Mouse (Mus musculus) stomach, embryonic 16.5 days (tissue): ENCODE data around the gene Trarg1. TPM values are rescaled to one million over a fixed set of nuclear protein-coding genes. Genes with fewer than 3 reads are reported as not detected.

ENCODE experiments used
- ATAC-seq: fragments of 200-750 bp; cut with Nextera tagmentation; 2 replicates; pipeline ENCODE4 v1.8.0; 2017; ENCODE audit warnings: moderate number of reproducible peaks, moderate TSS enrichment; ENCODE audit not compliant: insufficient read depth, low FRiP score
- H3K27ac ChIP-seq: fragments of 300-500 bp; sonication (generic); 2 replicates; pipeline ENCODE4 v1.5.1; 2014; ENCODE audit warnings: low read length
- H3K27me3 ChIP-seq: fragments of 300-500 bp; sonication (generic); 2 replicates; pipeline ENCODE4 v1.6.1; 2014; ENCODE audit warnings: low read length, control low read depth, mixed read lengths; ENCODE audit not compliant: control insufficient read depth, insufficient read depth
- H3K36me3 ChIP-seq: fragments of 300-500 bp; sonication (generic); 2 replicates; pipeline ENCODE4 v1.6.1; 2014; ENCODE audit warnings: low read length; ENCODE audit not compliant: control insufficient read depth, insufficient read depth
- H3K4me1 ChIP-seq: fragments of 300-500 bp; sonication (generic); 2 replicates; pipeline ENCODE4 v1.6.1; 2014; ENCODE audit warnings: low read length, control low read depth, mixed read lengths; ENCODE audit not compliant: control insufficient read depth, insufficient read depth
- H3K4me2 ChIP-seq: fragments of 300-500 bp; sonication (generic); 2 replicates; pipeline ENCODE4 v1.6.1; 2014; ENCODE audit warnings: low read depth, low read length, mixed read lengths
- H3K4me3 ChIP-seq: fragments of 300-500 bp; sonication (generic); replicated peaks from 2 replicates; pipeline ENCODE4 v1.5.1; 2014; ENCODE audit warnings: mild to moderate bottlenecking, low read length
- H3K9ac ChIP-seq: fragments of 300-500 bp; sonication (generic); 2 replicates; pipeline ENCODE4 v1.6.1; 2014; ENCODE audit warnings: low read length
- H3K9me3 ChIP-seq: fragments of 300-500 bp; sonication (generic); replicated peaks from 2 replicates; pipeline ENCODE4 v1.6.1; 2016; ENCODE audit warnings: low read length, control low read depth; ENCODE audit not compliant: control insufficient read depth
- WGBS: fragments of 180-500 bp; shearing (Covaris S2); extraction: QIAGEN DNeasy Blood & Tissue Kit; methylation state at CpG from one replicate; pipeline ENCODE4 v1.1.7; 2014; 5-methylcytosine and 5-hydroxymethylcytosine counted together
- polyA plus RNA-seq: library from polyadenylated mRNA; unstranded; fragments of >200 nt; fragmentation: Nextera tagmentation; extraction: Ambion mirVana; gene quantifications from 2 replicates; pipeline ENCODE4 v1.2.1, GENCODE M21; 2015

The Trarg1 gene
- polyA plus RNA-seq, 1 experiment from 2014 or later: 0.75 TPM

DNA sequence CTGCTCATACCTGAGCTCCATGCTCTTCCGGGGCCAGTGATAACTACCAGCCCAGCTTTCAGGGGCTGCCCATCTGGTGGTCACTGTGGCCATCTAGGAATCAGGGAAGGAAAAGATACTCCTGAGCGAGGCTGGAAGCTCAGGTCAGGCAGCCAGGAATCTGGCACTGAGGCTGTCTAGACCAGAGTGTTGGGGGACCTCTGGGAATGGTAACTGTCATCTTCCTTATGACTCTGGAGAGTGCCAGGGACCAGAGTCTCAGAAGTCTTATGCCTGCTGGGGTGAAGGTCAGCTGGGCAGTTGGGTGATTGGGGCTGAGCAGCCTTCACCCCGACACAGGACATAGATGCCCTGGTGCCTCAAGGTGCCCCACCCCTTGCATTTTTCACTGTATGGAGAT, 28.0 kb downstream of the Trarg1 start:
- H3K36me3 ChIP-seq: no peaks in the 10 kb centered on the region
- 81% methylated on average over 3 of the region's 3 CpGs for WGBS

DNA sequence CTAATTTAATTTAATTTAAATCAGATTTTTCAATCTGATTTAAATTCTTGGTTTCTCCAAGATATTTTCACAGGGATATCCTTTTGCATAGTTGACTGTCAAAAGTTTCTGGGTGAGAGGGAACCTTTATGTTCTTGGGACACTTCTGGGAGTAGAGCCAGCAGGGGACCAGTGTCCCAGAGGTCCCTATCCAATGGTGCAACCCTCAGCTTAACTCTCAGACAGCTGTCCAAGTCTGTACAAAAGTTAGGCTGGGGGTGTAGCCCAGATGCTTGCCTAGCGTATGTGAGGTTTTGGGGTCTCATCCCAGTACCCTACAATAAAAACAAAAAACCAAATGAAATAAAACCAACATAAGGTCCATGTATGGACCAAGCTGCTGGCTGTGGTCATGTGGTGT, 28.5 kb downstream of the Trarg1 start:
- ATAC-seq: no peak
- no peak overlapping the region for H3K27ac ChIP-seq
- 0 out of 2 replicates have a peak, but pooled peaks cover 5% of the 10 kb centered on the region for H3K4me1 ChIP-seq
- WGBS: 68% methylated on average over 1 of the region's 1 CpGs
- H3K9ac ChIP-seq: no peak overlapping the region
- H3K4me2 ChIP-seq: no peak overlapping the region
- H3K4me3 ChIP-seq: no peak overlapping the region
- no peaks in the 10 kb centered on the region for H3K36me3 ChIP-seq
- no peaks in the 10 kb centered on the region for H3K9me3 ChIP-seq
- no peaks in the 10 kb centered on the region for H3K27me3 ChIP-seq

More for the DNA sequence above, 28.0 kb downstream of the Trarg1 start:
- H3K27ac ChIP-seq: no peak overlapping the region
- ATAC-seq: no peak
- no peak overlapping the region for H3K4me2 ChIP-seq
- H3K27me3 ChIP-seq: no peaks in the 10 kb centered on the region
- 0 out of 2 replicates have a peak, but pooled peaks cover 5% of the 10 kb centered on the region for H3K4me1 ChIP-seq
- H3K4me3 ChIP-seq: no peak overlapping the region
- no peak overlapping the region for H3K9ac ChIP-seq
- H3K9me3 ChIP-seq: no peaks in the 10 kb centered on the region

DNA sequence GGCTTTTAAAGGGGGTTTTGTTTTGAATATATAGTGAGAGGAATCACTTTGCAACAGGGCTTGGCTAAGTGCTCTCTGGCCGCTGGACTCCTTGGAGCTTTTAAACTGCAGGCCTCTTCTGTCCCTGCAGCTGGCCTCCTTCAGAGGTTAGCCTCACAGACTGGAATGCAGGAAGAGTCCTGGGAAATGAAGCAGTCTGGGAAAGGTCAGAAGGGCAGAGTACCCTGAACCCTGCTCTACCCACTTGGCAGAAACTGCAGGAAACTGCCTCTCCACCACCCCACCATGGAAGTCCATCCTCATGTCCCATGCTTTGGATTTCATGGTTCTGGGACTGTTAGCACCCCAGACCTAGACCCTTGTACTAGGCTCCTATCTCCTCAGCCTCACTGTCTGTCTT, 29.3 kb downstream of the Trarg1 start:
- 17% methylated on average over 1 of the region's 1 CpGs for WGBS
- no peak for ATAC-seq
- H3K27me3 ChIP-seq: no peaks in the 10 kb centered on the region

DNA sequence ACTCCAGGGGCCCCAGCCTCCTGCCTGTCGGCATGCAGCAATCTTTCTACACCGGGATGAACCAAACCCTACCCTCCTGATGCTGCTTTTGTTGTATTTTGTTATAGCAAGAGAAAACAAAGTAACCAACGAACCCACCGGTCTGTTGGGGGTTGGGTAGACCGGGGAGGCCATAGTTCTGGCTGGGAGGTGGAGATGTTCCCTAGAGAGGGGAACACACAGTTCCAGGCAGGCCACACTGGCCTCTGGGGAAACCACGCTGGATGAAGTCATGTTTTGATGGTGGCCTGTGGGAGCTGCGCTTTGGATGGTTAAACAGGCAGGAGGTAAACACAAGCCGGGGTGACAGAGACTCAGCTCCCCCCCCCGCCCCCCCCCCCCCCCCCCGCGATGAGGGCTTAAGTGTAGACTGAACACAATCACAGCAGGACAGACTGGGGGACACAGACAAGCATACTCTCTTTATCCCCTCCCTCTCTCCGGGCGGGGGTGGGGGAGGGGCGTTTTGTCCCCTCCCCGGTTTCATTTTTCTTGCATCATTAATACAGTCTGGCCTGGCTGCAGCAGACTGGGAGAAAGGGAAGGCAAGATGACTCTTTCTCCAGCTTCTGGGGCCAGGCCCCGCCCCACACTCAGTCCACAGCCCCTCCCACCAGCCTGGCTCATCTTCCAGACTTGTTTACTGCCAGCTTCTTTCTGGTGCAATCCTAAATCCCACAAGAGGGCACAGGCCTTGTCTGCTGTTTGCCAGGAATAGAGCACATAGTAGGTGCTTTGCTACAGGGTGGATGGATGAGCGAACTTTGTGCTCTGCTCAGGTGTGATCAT, 30.2 kb downstream of the Trarg1 start:
- WGBS: 26% methylated on average over 11 of the region's 17 CpGs
- 0 out of 2 replicates have a peak overlapping the region, but pooled peaks have one; percentile 19 for H3K4me2 ChIP-seq
- no peak overlapping the region for H3K4me3 ChIP-seq
- no peaks in the 10 kb centered on the region for H3K36me3 ChIP-seq
- H3K9ac ChIP-seq: no peak overlapping the region
- peak; percentile 30; the same call in 1 of the 2 replicates for ATAC-seq
- H3K27ac ChIP-seq: no peak overlapping the region
- no peaks in the 10 kb centered on the region for H3K27me3 ChIP-seq
- H3K4me1 ChIP-seq: 0 out of 2 replicates have a peak, but pooled peaks cover 5% of the 10 kb centered on the region
- H3K9me3 ChIP-seq: no peaks in the 10 kb centered on the region

More for the DNA sequence above, 29.3 kb downstream of the Trarg1 start:
- Histone ChIP-seq H3K36me3 (no peaks in the 10 kb centered on the region), H3K9ac (no peak overlapping the region), H3K27ac (no peak overlapping the region), H3K4me1 (0 out of 2 replicates have a peak, but pooled peaks cover 5% of the 10 kb centered on the region), H3K9me3 (no peaks in the 10 kb centered on the region), H3K4me2 (no peak overlapping the region), H3K4me3 (no peak overlapping the region)

DNA sequence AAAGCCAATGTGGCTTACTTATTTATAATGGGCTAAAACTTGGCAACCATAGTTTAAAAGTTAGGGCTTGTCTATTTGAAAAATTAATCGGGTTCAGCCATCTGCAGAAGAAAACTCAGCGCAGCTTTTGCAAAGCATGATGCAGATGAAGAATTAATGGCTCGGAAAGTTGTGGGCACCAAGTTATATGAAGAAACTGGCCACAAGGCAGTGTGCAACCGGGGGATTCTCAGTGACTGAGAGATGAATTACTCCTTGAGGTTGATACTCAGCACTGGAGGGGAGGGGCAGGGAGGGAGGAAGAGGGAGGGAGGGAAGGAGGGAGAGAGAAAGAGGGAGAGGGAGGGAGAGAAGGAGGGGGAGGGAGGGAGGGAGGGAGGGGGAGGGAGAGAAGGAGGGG, 37.4 kb downstream of the Trarg1 start:
- Histone ChIP-seq H3K4me1 (no peaks in the 10 kb centered on the region), H3K9me3 (no peaks in the 10 kb centered on the region), H3K4me2 (no peak overlapping the region), H3K27me3 (no peaks in the 10 kb centered on the region), H3K4me3 (no peak overlapping the region), H3K9ac (no peak overlapping the region), H3K36me3 (no peaks in the 10 kb centered on the region), H3K27ac (no peak overlapping the region)
- ATAC-seq: no peak
- 59% methylated on average over 4 of the region's 4 CpGs for WGBS

DNA sequence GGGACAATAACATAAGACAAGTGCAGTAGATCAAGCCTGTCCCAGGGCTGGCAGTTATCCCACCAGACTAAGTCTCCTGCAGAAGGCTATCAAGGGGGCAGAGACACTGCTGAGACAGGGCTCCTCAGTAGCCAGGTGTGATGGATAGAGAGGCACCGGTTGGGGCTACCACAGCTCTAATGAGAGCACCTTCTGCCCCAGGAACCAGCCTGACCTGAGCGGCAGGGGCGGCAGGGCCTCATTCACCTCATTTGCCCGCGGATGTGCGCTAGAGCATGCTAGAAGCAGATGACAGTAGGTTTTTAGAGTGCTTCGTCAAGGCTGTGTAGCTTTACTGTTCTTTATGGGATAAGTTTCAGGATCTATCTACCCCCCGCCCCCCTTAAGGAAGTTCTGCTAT, 44.3 kb downstream of the Trarg1 start:
- Histone ChIP-seq H3K4me3 (no peak overlapping the region), H3K36me3 (no peaks in the 10 kb centered on the region), H3K4me2 (no peak overlapping the region), H3K27me3 (no peaks in the 10 kb centered on the region), H3K4me1 (no peaks in the 10 kb centered on the region), H3K27ac (no peak overlapping the region), H3K9me3 (no peaks in the 10 kb centered on the region), H3K9ac (no peak overlapping the region)
- 79% methylated on average over 8 of the region's 8 CpGs for WGBS
- ATAC-seq: no peak

DNA sequence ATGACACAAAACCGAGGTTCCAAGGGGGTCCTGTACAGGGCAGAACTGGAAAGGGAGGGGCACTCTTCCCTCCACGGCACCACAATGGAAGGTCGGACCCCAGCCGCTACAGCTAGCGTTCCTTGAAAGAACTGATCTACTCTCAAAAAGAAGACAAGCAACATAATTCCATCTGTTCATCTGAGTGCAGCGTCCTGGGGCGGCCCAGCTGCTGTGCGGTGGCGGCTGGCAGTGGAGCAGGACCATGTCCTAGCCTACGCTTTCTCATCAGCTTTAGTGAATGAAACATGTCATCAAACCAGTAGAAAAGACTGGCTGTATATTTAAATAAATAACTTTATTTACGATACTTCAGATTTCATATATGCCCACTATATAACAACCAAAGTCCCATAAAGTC, 48.5 kb downstream of the Trarg1 start:
- Histone ChIP-seq H3K4me2 (no peak overlapping the region), H3K9me3 (no peaks in the 10 kb centered on the region), H3K27me3 (no peaks in the 10 kb centered on the region), H3K4me3 (no peak overlapping the region), H3K4me1 (no peaks in the 10 kb centered on the region), H3K36me3 (peaks cover 11% of the 10 kb centered on the region; the same call in 1 of the 2 replicates), H3K27ac (no peak overlapping the region), H3K9ac (no peak overlapping the region)
- 92% methylated on average over 11 of the region's 11 CpGs for WGBS
- no peak for ATAC-seq

DNA sequence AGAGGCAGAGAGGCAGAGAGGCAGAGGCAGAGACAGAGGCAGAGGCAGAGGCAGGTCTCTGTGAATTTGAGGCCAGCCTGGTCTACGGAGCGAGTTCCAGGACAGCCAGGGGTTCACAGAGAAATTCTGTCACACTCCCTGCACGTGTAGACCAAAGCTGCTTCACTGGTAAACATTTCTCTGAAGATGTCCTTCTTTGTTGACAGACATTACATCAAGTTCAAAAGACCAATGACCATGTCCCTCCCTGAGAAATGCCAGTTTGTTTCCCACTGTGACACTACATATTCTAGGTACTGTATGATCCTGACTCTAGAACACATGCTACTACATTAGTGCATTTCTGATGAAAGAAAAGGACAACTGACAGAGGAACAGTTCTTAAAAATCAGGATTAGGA, 51.0 kb downstream of the Trarg1 start:
- H3K9me3 ChIP-seq: no peaks in the 10 kb centered on the region
- H3K9ac ChIP-seq: no peak overlapping the region
- H3K36me3 ChIP-seq: peaks cover 17% of the 10 kb centered on the region
- no peak overlapping the region for H3K4me2 ChIP-seq
- no peak for ATAC-seq
- no peaks in the 10 kb centered on the region for H3K4me1 ChIP-seq
- 84% methylated on average over 3 of the region's 3 CpGs for WGBS
- no peak overlapping the region for H3K4me3 ChIP-seq
- no peaks in the 10 kb centered on the region for H3K27me3 ChIP-seq
- H3K27ac ChIP-seq: no peak overlapping the region

DNA sequence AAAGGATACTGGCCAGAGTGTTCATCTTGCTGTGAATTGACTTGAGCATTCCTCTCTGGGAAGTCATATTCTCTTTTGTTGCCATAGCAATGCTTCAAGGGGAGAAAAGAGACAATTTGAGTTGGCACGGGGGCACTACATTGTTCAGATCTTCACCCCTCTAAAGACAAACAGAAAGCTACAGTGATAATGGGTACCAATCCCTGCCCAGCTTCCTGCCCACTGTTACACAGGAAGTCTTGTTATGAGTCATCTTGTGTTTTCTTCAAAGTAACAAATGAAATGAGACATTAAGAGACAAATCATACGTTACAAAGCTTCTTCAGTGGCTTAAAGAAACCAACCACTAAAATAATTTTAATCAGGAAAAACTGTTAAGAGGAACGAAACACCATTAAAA, 55.0 kb downstream of the Trarg1 start:
- no peak overlapping the region for H3K27ac ChIP-seq
- no peak overlapping the region for H3K4me3 ChIP-seq
- ATAC-seq: no peak
- no peaks in the 10 kb centered on the region for H3K27me3 ChIP-seq
- WGBS: 76% methylated on average over 3 of the region's 3 CpGs
- peaks cover 17% of the 10 kb centered on the region for H3K36me3 ChIP-seq
- H3K4me2 ChIP-seq: no peak overlapping the region
- H3K9me3 ChIP-seq: no peaks in the 10 kb centered on the region
- H3K9ac ChIP-seq: no peak overlapping the region
- no peaks in the 10 kb centered on the region for H3K4me1 ChIP-seq
